Mouse (Mus musculus) bone marrow macrophage, adult 2 months (primary cell): ENCODE results near the gene Fgfr2.

ENCODE experiments used
- CTCF ChIP-seq: IDR thresholded peaks from 2 replicates; pipeline ENCODE4 v1.5.1; 2012; ENCODE audit warnings: low read depth, mild to moderate bottlenecking, low read length, moderate library complexity
- POLR2A ChIP-seq: IDR thresholded peaks from 2 replicates; pipeline ENCODE4 v1.6.1; 2012; ENCODE audit warnings: mild to moderate bottlenecking, low read depth, low read length, borderline replicate concordance

- TF ChIP-seq CTCF: no peak
- TF ChIP-seq POLR2A: no peak
These were observed 366.8 kb downstream of the Fgfr2 start for GRCm38 (mm10) chr7:132756325-132756724.
